ENCODE assay signal across 21 mouse cellular contexts in the genomic region with DNA sequence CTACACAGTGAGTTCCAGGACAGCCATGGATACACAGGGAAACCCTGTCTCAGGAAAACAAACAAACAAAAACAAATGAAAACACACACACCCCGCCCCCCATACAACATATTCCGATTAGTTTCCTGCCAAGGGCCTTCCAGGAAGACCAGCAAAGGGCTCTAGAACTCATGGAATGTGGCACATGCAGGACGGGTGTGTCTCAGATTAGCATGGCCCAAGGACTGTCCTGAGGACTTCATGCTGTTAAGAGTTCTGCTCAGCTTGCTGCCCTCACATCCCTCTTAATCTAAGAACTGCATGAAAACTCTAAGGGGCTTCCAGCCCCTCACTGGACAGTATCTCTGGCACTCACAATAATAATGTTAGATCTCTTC. TPM values are rescaled to one million over a fixed set of nuclear protein-coding genes. Genes with fewer than 3 reads are reported as not detected.
DNase-seq lines count a peak whose midpoint lies in the region; ATAC-seq and TF ChIP-seq lines count a peak whose summit lies in the region.
"Had no signal": no experiment of that assay in that cellular context is flagged by ENCODE, and none has a peak within 500 bp of the region (broad histone marks: within the 10 kb centered on the region; RNA-seq: fewer than 3 reads in every experiment).

No protein-coding gene starts in this region.

- no peaks in the 10 kb centered on the region for H3K9me3 ChIP-seq in forebrain, postnatal 0 days (ENCODE audit: low read length)
- H3K9me3 ChIP-seq: embryonic facial prominence, embryonic 12.5 days; forebrain, embryonic 12.5 days; G1E; heart, embryonic 15.5 days; hindbrain, embryonic 13.5 days had no signal

- peaks cover 17% of the 10 kb centered on the region; the same call in 1 of the 2 replicates for H3K4me1 ChIP-seq in spleen, adult 2 months (ENCODE audit: control insufficient read depth, insufficient read depth, insufficient read length)
- H3K4me1 ChIP-seq in forebrain, postnatal 0 days (ENCODE audit: insufficient read depth), result no peaks in the 10 kb centered on the region
- H3K4me1 ChIP-seq: embryonic facial prominence, embryonic 12.5 days; forebrain, embryonic 12.5 days had no signal

- no peak for TF ChIP-seq CTCF in spleen, adult 2 months (IDR thresholded peaks at IDR 0.05; ENCODE audit: extremely low read depth, insufficient read depth, insufficient read length, insufficient replicate concordance)
- TF ChIP-seq CTCF in forebrain, postnatal 0 days (IDR thresholded peaks at IDR 0.05; ENCODE audit: low read depth), result no peak

- DNase-seq in spleen, adult 2 months (ENCODE audit: low read depth in 1 of 2, low spot score in 2 of 2), result no peak
- DNase-seq in spleen, adult 18-20 months, result no peak
- DNase-seq in ES-CJ7 (ENCODE audit: low read depth, low spot score), result peak; percentile 88
- peak; percentile 88 for DNase-seq in ZHBTc4 (ENCODE audit: low read depth, low spot score)
- DNase-seq in forebrain, postnatal 0 days, result no peak
- DNase-seq in adrenal gland, postnatal 25 days, result no peak
- DNase-seq: adrenal gland, adult 2 months; adrenal gland, postnatal 36 days; cerebellum, adult 11 months; cerebellum, adult 8-10 months; cerebellum, postnatal 25 days; gastrocnemius, postnatal 14 days; heart, adult 2 months; heart, postnatal 14 days had no signal

- no peak overlapping the region for H3K4me2 ChIP-seq in forebrain, postnatal 0 days (ENCODE audit: low read depth)
- H3K4me2 ChIP-seq: embryonic facial prominence, embryonic 12.5 days; forebrain, embryonic 12.5 days; heart, embryonic 11.5 days; heart, embryonic 15.5 days; hindbrain, embryonic 13.5 days had no signal

- 88% methylated on average over 3 of the region's 3 CpGs for WGBS in spleen, adult 2 months
- 94% methylated on average over 3 of the region's 3 CpGs for WGBS in forebrain, postnatal 0 days

- no peak for ATAC-seq in forebrain, postnatal 0 days

- no peak overlapping the region for H3K4me3 ChIP-seq in spleen, adult 2 months (ENCODE audit: extremely low read depth, insufficient read depth, insufficient read length)
- no peak overlapping the region for H3K4me3 ChIP-seq in forebrain, postnatal 0 days (ENCODE audit: low read depth, low read length)
- H3K4me3 ChIP-seq: embryonic facial prominence, embryonic 12.5 days; forebrain, embryonic 12.5 days; heart, adult 2 months; heart, embryonic 15.5 days; hindbrain, embryonic 13.5 days had no signal

- TF ChIP-seq POLR2A in spleen, adult 2 months (IDR thresholded peaks at IDR 0.05; ENCODE audit: low read depth, low read length), result no peak

- H3K27ac ChIP-seq in spleen, adult 2 months (ENCODE audit: insufficient read depth, low read length), result peak overlapping the region; percentile 3; the same call in 1 of the 2 replicates
- H3K27ac ChIP-seq in forebrain, postnatal 0 days (ENCODE audit: low read depth, low read length), result no peak overlapping the region
- H3K27ac ChIP-seq: embryonic facial prominence, embryonic 12.5 days; forebrain, embryonic 12.5 days; heart, adult 2 months; heart, embryonic 15.5 days; hindbrain, embryonic 13.5 days; hindbrain, postnatal 0 days had no signal

- H3K27me3 ChIP-seq in spleen, adult 2 months (ENCODE audit: control insufficient read depth, insufficient read depth, low read length), result no peaks in the 10 kb centered on the region
- no peaks in the 10 kb centered on the region for H3K27me3 ChIP-seq in forebrain, postnatal 0 days (ENCODE audit: insufficient read depth, low read length)
- H3K27me3 ChIP-seq: embryonic facial prominence, embryonic 12.5 days; forebrain, embryonic 12.5 days; heart, embryonic 15.5 days; hindbrain, embryonic 13.5 days had no signal

- peaks cover 12% of the 10 kb centered on the region for H3K36me3 ChIP-seq in spleen, adult 2 months (ENCODE audit: control insufficient read depth, insufficient read depth, low read length)
- H3K36me3 ChIP-seq in forebrain, postnatal 0 days (ENCODE audit: insufficient read depth), result peaks cover 15% of the 10 kb centered on the region; the same call in 1 of the 2 replicates
- H3K36me3 ChIP-seq: heart, embryonic 15.5 days had no signal

- no peak overlapping the region for H3K9ac ChIP-seq in forebrain, postnatal 0 days
- H3K9ac ChIP-seq: embryonic facial prominence, embryonic 12.5 days; forebrain, embryonic 12.5 days; heart, embryonic 15.5 days; hindbrain, embryonic 13.5 days had no signal

RNA-seq across cellular contexts. Expression of a gene that starts 6.5 kb away (rescaled TPM):
- 6.0 and 6.1 TPM in 2 replicates for polyA plus RNA-seq in spleen, adult 2 months (2012; rRNA removed)
- 1.8 and 2.2 TPM in 2 replicates for total RNA-seq in forebrain, postnatal 0 days (2014; rRNA removed)
- 0.50 and 1.2 TPM in 2 replicates for polyA plus RNA-seq in forebrain, postnatal 0 days (2015; fragmentation: Nextera tagmentation; extraction: Ambion mirVana)
- total RNA-seq in adrenal gland, postnatal 25 days (2021), result 1.6 and 2.0 TPM in 2 replicates

RNA-seq across cellular contexts. Expression of a gene that starts 46.1 kb away (rescaled TPM):
- polyA plus RNA-seq in spleen, adult 2 months (2012; rRNA removed), result 1.7 TPM in 2 replicates
- 9.4 and 10.0 TPM in 2 replicates for total RNA-seq in forebrain, postnatal 0 days (2014; rRNA removed)
- polyA plus RNA-seq in forebrain, postnatal 0 days (2015; fragmentation: Nextera tagmentation; extraction: Ambion mirVana), result 6.5 and 7.3 TPM in 2 replicates
- total RNA-seq in adrenal gland, postnatal 25 days (2021), result 11.4 and 13.1 TPM in 2 replicates

RNA-seq across cellular contexts. Expression of a gene that starts 49.9 kb away (rescaled TPM):
- 16.6 and 21.5 TPM in 2 replicates for polyA plus RNA-seq in spleen, adult 2 months (2012; rRNA removed)
- total RNA-seq in forebrain, postnatal 0 days (2014; rRNA removed), result 1.9 and 2.4 TPM in 2 replicates
- 1.1 and 1.5 TPM in 2 replicates for polyA plus RNA-seq in forebrain, postnatal 0 days (2015; fragmentation: Nextera tagmentation; extraction: Ambion mirVana)
- total RNA-seq in adrenal gland, postnatal 25 days (2021), result 3.4 and 4.3 TPM in 2 replicates

Comparison
In these comparisons a context has a peak if more than half of its experiments do, and no peak if none do; other contexts are left out.
1. DNase-seq: peak in ES-CJ7 (single experiment) and ZHBTc4 (single experiment); none in spleen, adult 2 months (0 of 2), spleen, adult 18-20 months (0 of 2), forebrain, postnatal 0 days (single experiment) and adrenal gland, postnatal 25 days (single experiment).